Mouse (Mus musculus) kidney, embryonic 14.5 days (tissue): ENCODE measurements around the gene Maged1. TPM values are rescaled to one million over a fixed set of nuclear protein-coding genes. Genes with fewer than 3 reads are reported as not detected.

Source experiments
- polyA plus RNA-seq: library from polyadenylated mRNA; unstranded; fragments of >200 nt; fragmentation: Nextera tagmentation; extraction: Ambion mirVana; gene quantifications from 2 replicates; pipeline ENCODE4 v1.2.1, GENCODE M21; 2014

The Maged1 gene
- polyA plus RNA-seq, 1 experiment from 2014 or later, result 607 TPM

Other genes with a start within 250 kb of the Maged1 start
- 0.16 and 0.17 TPM in 2 replicates for gene Fam90a1b, start 175.4 kb downstream of the Maged1 start, polyA plus RNA-seq
- 113 and 118 TPM in 2 replicates for gene Apoo, start 175.0 kb downstream of the Maged1 start, polyA plus RNA-seq
- gene Gspt2, start 93.9 kb upstream of the Maged1 start, polyA plus RNA-seq, result 4.6 and 7.3 TPM in 2 replicates
- gene Zxdb, start 182.4 kb upstream of the Maged1 start, polyA plus RNA-seq, result 2.9 and 3.2 TPM in 2 replicates